Mouse (Mus musculus) megakaryocyte, embryonic 14.5 days (primary cell): ENCODE data around the gene Rps8.

Experiments used
- FLI1 ChIP-seq: IDR thresholded peaks from 2 replicates; pipeline ENCODE4 v1.6.1; 2012; ENCODE audit warnings: low read length, inconsistent platforms, mixed read lengths
- GATA1 ChIP-seq: IDR thresholded peaks from 3 replicates; pipeline ENCODE4 v1.6.1; 2012; ENCODE audit warnings: mixed read lengths, low read length, inconsistent platforms, borderline replicate concordance

- no peak for TF ChIP-seq FLI1
- TF ChIP-seq GATA1 = no peak
Measured at GRCm38 (mm10) chr4:117105127-117105526, 50.9 kb downstream of the Rps8 start.
